Mouse (Mus musculus) liver, adult (tissue): ENCODE measurements at regions not wholly inside any gene's neighbourhood (a gene's known extent, or its start where the extent isn't known, plus 50 kb on each side); places are given as distances from the start of the nearest gene placed in this dataset.

Source experiments
- GATA4 ChIP-seq: IDR thresholded peaks from 2 replicates; pipeline ENCODE4 v1.6.1; 2014; ENCODE audit warnings: mild to moderate bottlenecking, low read length; ENCODE audit not compliant: insufficient replicate concordance

GRCm38 (mm10) chr6:67130540-67131301 is 93.5 kb upstream of the Gadd45a start:
- TF ChIP-seq GATA4 = no peak

- no peak for TF ChIP-seq GATA4
Observed at GRCm38 (mm10) chr6:67129626-67130025, 92.4 kb upstream of the Gadd45a start.

- no peak for TF ChIP-seq GATA4
Observed at GRCm38 (mm10) chr6:67128503-67129463, 91.5 kb upstream of the Gadd45a start.

GRCm38 (mm10) chr6:67127727-67128126 is 90.5 kb upstream of the Gadd45a start:
- TF ChIP-seq GATA4 = no peak

GRCm38 (mm10) chr6:67125715-67126312 is 88.6 kb upstream of the Gadd45a start:
- TF ChIP-seq GATA4 = no peak

GRCm38 (mm10) chr6:67124089-67124488 is 86.8 kb upstream of the Gadd45a start:
- TF ChIP-seq GATA4 = no peak

GRCm38 (mm10) chr6:67123071-67123470 is 85.8 kb upstream of the Gadd45a start:
- TF ChIP-seq GATA4 = no peak

GRCm38 (mm10) chr6:67116306-67116705 is 79.0 kb upstream of the Gadd45a start:
- no peak for TF ChIP-seq GATA4

- no peak for TF ChIP-seq GATA4
Observed at GRCm38 (mm10) chr6:67115505-67116303, 78.4 kb upstream of the Gadd45a start.

- TF ChIP-seq GATA4 = no peak
Observed at GRCm38 (mm10) chr6:67114753-67115152, 77.5 kb upstream of the Gadd45a start.

GRCm38 (mm10) chr6:67113686-67114278 is 76.5 kb upstream of the Gadd45a start:
- TF ChIP-seq GATA4 = no peak

- no peak for TF ChIP-seq GATA4
Observed at GRCm38 (mm10) chr6:67113261-67113660, 76.0 kb upstream of the Gadd45a start.

GRCm38 (mm10) chr6:67112311-67112710 is 75.1 kb upstream of the Gadd45a start:
- no peak for TF ChIP-seq GATA4

GRCm38 (mm10) chr6:67111581-67111980 is 74.3 kb upstream of the Gadd45a start:
- TF ChIP-seq GATA4 = no peak

GRCm38 (mm10) chr6:67110391-67110790 is 73.1 kb upstream of the Gadd45a start:
- TF ChIP-seq GATA4 = no peak

GRCm38 (mm10) chr6:67109774-67110173 is 72.5 kb upstream of the Gadd45a start:
- TF ChIP-seq GATA4 = no peak
